8 mouse cellular contexts compared by ENCODE assay signal in the genomic region with DNA sequence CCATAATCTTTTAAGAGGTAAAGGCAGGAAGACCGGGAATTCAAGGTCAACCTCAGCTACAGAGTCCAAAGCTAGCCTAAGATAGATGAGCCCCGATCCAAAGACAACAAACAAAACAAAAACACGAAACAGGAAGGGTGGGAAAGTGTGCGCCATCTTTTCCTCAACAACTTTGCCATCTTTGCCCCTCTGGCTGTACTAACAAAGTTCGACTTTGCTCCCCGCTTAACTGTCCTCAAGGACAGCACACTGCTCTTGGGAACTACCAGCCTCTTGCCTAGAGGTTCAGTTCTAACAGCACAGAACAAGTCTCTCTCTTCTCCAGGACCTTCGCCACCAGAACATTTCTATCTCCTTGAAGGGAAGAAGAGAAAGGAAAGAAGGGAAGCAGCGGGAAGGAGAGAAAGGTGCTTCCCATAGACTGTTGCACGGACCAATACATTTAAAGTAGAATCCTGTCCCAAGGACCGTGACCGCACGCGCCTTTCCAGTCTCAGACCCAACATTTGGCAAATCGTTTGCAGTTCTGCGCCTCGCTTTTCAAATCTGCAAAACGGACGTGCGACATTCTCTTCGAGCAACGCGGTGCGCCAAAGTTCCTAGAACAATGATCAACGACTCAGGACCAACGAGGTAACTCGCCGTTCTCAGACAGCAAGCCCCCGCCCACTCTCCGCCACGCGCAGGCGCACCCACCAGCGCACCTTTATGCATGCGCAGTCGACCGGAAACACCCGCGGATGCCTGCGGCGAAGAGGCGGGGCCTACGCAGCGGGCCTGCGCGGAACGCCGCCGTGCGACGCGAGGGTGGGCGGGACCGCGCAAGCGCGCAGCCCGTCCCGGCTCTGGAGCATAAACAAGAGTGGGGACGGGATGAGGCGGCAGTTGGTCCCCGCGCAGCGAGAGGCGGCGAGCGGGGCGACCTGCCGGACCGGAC. TPM values are rescaled to one million over a fixed set of nuclear protein-coding genes. Genes with fewer than 3 reads are reported as not detected.
DNase-seq lines count a peak whose midpoint lies in the region; ATAC-seq and TF ChIP-seq lines count a peak whose summit lies in the region.

No protein-coding gene starts in this region.

- H3K27ac ChIP-seq in ES-Bruce4 (ENCODE audit: insufficient read depth, low read length) = peak overlapping the region; percentile 67
- H3K27ac ChIP-seq in forebrain, embryonic 14.5 days (ENCODE audit: low read depth, low read length) = peak overlapping the region; percentile 66

- intact Hi-C loops in heart, postnatal 25 days (cut with DNase I) = no loop called here

- peak overlapping the region; percentile 95 for H3K4me3 ChIP-seq in ES-Bruce4 (ENCODE audit: low read depth, low read length)
- H3K4me3 ChIP-seq in forebrain, embryonic 14.5 days (ENCODE audit: low read depth, low read length) = peak overlapping the region; percentile 93
- H3K4me3 ChIP-seq in lung, adult 2 months (replicated peaks; ENCODE audit: extremely low read depth, low read depth, low read length) = peak overlapping the region; percentile 93

- H3K27me3 ChIP-seq in ES-Bruce4 (ENCODE audit: control insufficient read depth, insufficient read depth, low read length, poor library complexity, severe bottlenecking) = no peaks in the 10 kb centered on the region
- no peaks in the 10 kb centered on the region for H3K27me3 ChIP-seq in forebrain, embryonic 14.5 days (replicated peaks; ENCODE audit: control insufficient read depth, insufficient read depth, low read length)

- peak; percentile 91 for ATAC-seq in cerebellum, adult (ENCODE audit: insufficient number of reproducible peaks, low FRiP score, low TSS enrichment)
- peak; percentile 99 for ATAC-seq in forebrain, embryonic 14.5 days
- peak; percentile 85 for ATAC-seq in neutrophil, adult 5-6 weeks (ENCODE audit: extremely low read depth, insufficient number of reproducible peaks, low FRiP score, poor library complexity, severe bottlenecking)

- H3K4me1 ChIP-seq in ES-Bruce4 (ENCODE audit: control insufficient read depth, insufficient read depth, low read length) = no peaks in the 10 kb centered on the region
- peaks cover 12% of the 10 kb centered on the region for H3K4me1 ChIP-seq in forebrain, embryonic 14.5 days (ENCODE audit: control insufficient read depth, insufficient read depth, low read length)
- H3K4me1 ChIP-seq in lung, adult 2 months (ENCODE audit: control insufficient read depth, insufficient read depth, low read length) = peaks cover 8% of the 10 kb centered on the region

- peaks cover 5% of the 10 kb centered on the region for H3K36me3 ChIP-seq in ES-Bruce4 (ENCODE audit: control insufficient read depth, insufficient read depth, low read length, poor library complexity, severe bottlenecking)
- H3K36me3 ChIP-seq in forebrain, embryonic 14.5 days (ENCODE audit: control insufficient read depth, insufficient read depth, low read length) = peaks cover 13% of the 10 kb centered on the region; the same call in 1 of the 2 replicates

- H3K4me2 ChIP-seq in forebrain, embryonic 14.5 days (ENCODE audit: low read length) = peak overlapping the region; percentile 93

- no peak for TF ChIP-seq CTCF in ES-Bruce4 (IDR thresholded peaks at IDR 0.05; ENCODE audit: low read depth, low read length)
- no peak for TF ChIP-seq CTCF in lung, adult 2 months (IDR thresholded peaks at IDR 0.05; ENCODE audit: insufficient read depth, low read length)

- TF ChIP-seq EP300 in ES-Bruce4 (IDR thresholded peaks at IDR 0.05; ENCODE audit: insufficient read depth, low read depth, low read length) = no peak

- H3K9ac ChIP-seq in ES-Bruce4 (ENCODE audit: low read depth, poor library complexity, severe bottlenecking) = peak overlapping the region; percentile 76
- H3K9ac ChIP-seq in forebrain, embryonic 14.5 days (ENCODE audit: low read length) = peak overlapping the region; percentile 90

- DNase-seq in forebrain, embryonic 14.5 days (ENCODE audit: low spot score) = peak; percentile 97
- DNase-seq in heart, postnatal 25 days (ENCODE audit: low spot score) = peak; percentile 92
- DNase-seq in layer of hippocampus, adult 18-20 months (ENCODE audit: low spot score in 2 of 2) = peak; percentile 96 to 98
- DNase-seq in lung, adult 2 months = peak; percentile 95
- peak; percentile 97 for DNase-seq in thymus, adult 18-20 months

- no peaks in the 10 kb centered on the region for H3K9me3 ChIP-seq in ES-Bruce4 (replicated peaks; ENCODE audit: control insufficient read depth, insufficient read depth, low read length, poor library complexity, severe bottlenecking)
- no peaks in the 10 kb centered on the region for H3K9me3 ChIP-seq in forebrain, embryonic 14.5 days (replicated peaks; ENCODE audit: control insufficient read depth, low read length)

- WGBS in forebrain, embryonic 14.5 days = 1% methylated on average over 69 of the region's 69 CpGs
- WGBS in lung, adult 2 months = under 1% methylated on average over 69 of the region's 69 CpGs

- peak; percentile 94 for TF ChIP-seq POLR2A in ES-Bruce4 (IDR thresholded peaks at IDR 0.05; ENCODE audit: insufficient read depth, low read length)
- TF ChIP-seq POLR2A in lung, adult 2 months (IDR thresholded peaks at IDR 0.05; ENCODE audit: borderline replicate concordance, extremely low read depth, low read depth, low read length) = peak; percentile 69; the same call in 1 of the 2 replicates

RNA-seq across cellular contexts. Expression of a gene that starts 1.5 kb away (rescaled TPM):
- polyA plus RNA-seq in ES-Bruce4 (2011; ENCODE audit: insufficient read depth, insufficient read length, low read depth, missing spikeins) = 50.6 and 55.0 TPM in 2 replicates
- 41.5 and 49.4 TPM in 2 replicates for polyA plus RNA-seq in forebrain, embryonic 14.5 days (2014; fragmentation: Nextera tagmentation; extraction: Ambion mirVana)
- total RNA-seq in heart, postnatal 25 days (2021) = 10 to 100 TPM; 34.7 to 38.9 TPM
- 100 to 1,000 TPM in 1 of 2 experiments, 10 to 100 TPM in 1; 100.0 to 107 TPM for total RNA-seq in layer of hippocampus, adult 18-20 months (2021)
- polyA plus RNA-seq in lung, adult 2 months (2012; rRNA removed) = 33.1 and 38.4 TPM in 2 replicates
- 77.5 and 79.1 TPM in 2 replicates for total RNA-seq in neutrophil, adult 5-6 weeks (2017)

RNA-seq across cellular contexts. Expression of a gene that starts 20.4 kb away (rescaled TPM):
- 0.26 TPM in 1 of 2 replicates, not detected in the other for polyA plus RNA-seq in ES-Bruce4 (2011; ENCODE audit: insufficient read depth, insufficient read length, low read depth, missing spikeins)
- 71.9 and 75.1 TPM in 2 replicates for polyA plus RNA-seq in forebrain, embryonic 14.5 days (2014; fragmentation: Nextera tagmentation; extraction: Ambion mirVana)
- under 1 TPM; 0.11 to 0.21 TPM for total RNA-seq in heart, postnatal 25 days (2021)
- total RNA-seq in layer of hippocampus, adult 18-20 months (2021) = 100 to 1,000 TPM; 160 to 165 TPM
- 0.03 and 0.14 TPM in 2 replicates for polyA plus RNA-seq in lung, adult 2 months (2012; rRNA removed)
- not detected in 2 replicates for total RNA-seq in neutrophil, adult 5-6 weeks (2017)

Comparison
In these comparisons a context has a peak if more than half of its experiments do, and no peak if none do; other contexts are left out.
1. Peak in every context shown above with its lines: DNase-seq, ATAC-seq, H3K4me3 ChIP-seq and H3K27ac ChIP-seq.
2. RNA of a gene that starts 20.4 kb away (total RNA-seq): 160 to 165 TPM in layer of hippocampus, adult 18-20 months; 0.11 to 0.21 TPM in heart, postnatal 25 days and not detected in neutrophil, adult 5-6 weeks; every median in the first group is over 100 times any median in the second.